Mouse (Mus musculus) left cerebral cortex, adult 18-20 months (tissue): ENCODE data around the gene Gm19345. TPM values are rescaled to one million over a fixed set of nuclear protein-coding genes. Genes with fewer than 3 reads are reported as not detected.

Experiments used
- DNase-seq, 2 experiments: peaks; one replicate each; pipeline ENCODE4 v3.0.0; 2021 to 2022; ENCODE audit warnings: low spot score in 2 of 2, mixed read lengths in 1 of 2
- total RNA-seq, 2 experiments: library from RNA; stranded (reverse); gene quantifications; 2 replicates each; pipeline ENCODE4 v1.2.3; 2021

Gm19345 gene
- total RNA-seq, 2 experiments from 2014 or later: 2.0 to 2.4 TPM

GRCm38 (mm10) chr7:19826756-19827155 lies 25.0 kb upstream of the Gm19345 start:
- no peak for DNase-seq

- DNase-seq: no peak
Observed at GRCm38 (mm10) chr7:19829694-19830093, 22.1 kb upstream of the Gm19345 start.

- no peak for DNase-seq
Observed at GRCm38 (mm10) chr7:19830682-19831156, 21.1 kb upstream of the Gm19345 start.

GRCm38 (mm10) chr7:19831837-19832236 lies 20.0 kb upstream of the Gm19345 start:
- no peak for DNase-seq

GRCm38 (mm10) chr7:19834055-19834454 lies 17.7 kb upstream of the Gm19345 start:
- DNase-seq: no peak

- DNase-seq: no peak
Observed at GRCm38 (mm10) chr7:19836843-19837242, 15.0 kb upstream of the Gm19345 start.

GRCm38 (mm10) chr7:19840371-19840770 lies 11.4 kb upstream of the Gm19345 start:
- no peak for DNase-seq

- DNase-seq: no peak
Observed at GRCm38 (mm10) chr7:19840936-19841335, 10.9 kb upstream of the Gm19345 start.

GRCm38 (mm10) chr7:19841686-19842413 lies 10.0 kb upstream of the Gm19345 start:
- no peak for DNase-seq

GRCm38 (mm10) chr7:19842885-19843504 lies 8.8 kb upstream of the Gm19345 start:
- DNase-seq: no peak

GRCm38 (mm10) chr7:19843561-19843960 lies 8.2 kb upstream of the Gm19345 start:
- peak; percentile 60 to 68 for DNase-seq

GRCm38 (mm10) chr7:19844521-19845171 lies 7.2 kb upstream of the Gm19345 start:
- no peak for DNase-seq

- DNase-seq: no peak
Observed at GRCm38 (mm10) chr7:19853526-19853925, 1.7 kb downstream of the Gm19345 start.

GRCm38 (mm10) chr7:19855663-19856062 lies 3.9 kb downstream of the Gm19345 start:
- no peak for DNase-seq

GRCm38 (mm10) chr7:19856283-19856682 lies 4.5 kb downstream of the Gm19345 start:
- no peak for DNase-seq

GRCm38 (mm10) chr7:19859740-19860139 lies 7.9 kb downstream of the Gm19345 start:
- no peak for DNase-seq

- no peak for DNase-seq
Observed at GRCm38 (mm10) chr7:19861199-19861598, 9.4 kb downstream of the Gm19345 start, which contains the start of gene Ceacam16. Gene Ceacam16 (minus strand): TSS chr7:19861299.

GRCm38 (mm10) chr7:19864241-19864640 lies 12.4 kb downstream of the Gm19345 start:
- no peak for DNase-seq

GRCm38 (mm10) chr7:19865246-19866036 lies 13.6 kb downstream of the Gm19345 start:
- no peak for DNase-seq

GRCm38 (mm10) chr7:19866490-19866889 lies 14.7 kb downstream of the Gm19345 start:
- DNase-seq: no peak

GRCm38 (mm10) chr7:19867751-19868399 lies 16.1 kb downstream of the Gm19345 start:
- no peak for DNase-seq
